Mouse (Mus musculus) WW6 (cell line): Measurements from ENCODE around the gene Slc26a9.

Source experiments
- DNase-seq: peaks from one replicate; pipeline ENCODE4 v3.0.0-alpha.2; 2013; ENCODE audit warnings: low read depth, low spot score

Slc26a9 gene

GRCm38 (mm10) chr1:131736494-131736893 is 7.3 kb upstream of the Slc26a9 start:
- DNase-seq = no peak

GRCm38 (mm10) chr1:131737269-131737668 is 6.6 kb upstream of the Slc26a9 start:
- DNase-seq = no peak

DNA sequence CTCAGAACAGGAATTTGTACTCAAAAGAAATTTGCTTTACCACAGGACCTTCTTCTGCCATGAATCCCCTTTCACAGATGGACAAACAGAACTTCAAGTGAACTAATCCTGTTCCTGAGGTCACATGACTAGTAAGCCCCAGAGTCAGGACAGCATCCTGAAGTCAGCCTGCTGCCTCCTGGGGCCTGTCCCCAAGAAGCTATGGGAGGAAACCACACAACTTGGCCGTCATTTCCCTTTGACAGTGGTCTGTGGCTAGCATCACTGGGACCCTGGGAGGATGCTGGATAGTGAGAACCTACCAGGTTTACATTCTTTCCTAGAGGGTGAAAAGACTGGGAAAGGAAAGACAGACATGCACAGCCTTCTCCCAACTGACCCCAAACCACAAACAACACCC is 5.1 kb upstream of the Slc26a9 start:
- no peak for DNase-seq

DNA sequence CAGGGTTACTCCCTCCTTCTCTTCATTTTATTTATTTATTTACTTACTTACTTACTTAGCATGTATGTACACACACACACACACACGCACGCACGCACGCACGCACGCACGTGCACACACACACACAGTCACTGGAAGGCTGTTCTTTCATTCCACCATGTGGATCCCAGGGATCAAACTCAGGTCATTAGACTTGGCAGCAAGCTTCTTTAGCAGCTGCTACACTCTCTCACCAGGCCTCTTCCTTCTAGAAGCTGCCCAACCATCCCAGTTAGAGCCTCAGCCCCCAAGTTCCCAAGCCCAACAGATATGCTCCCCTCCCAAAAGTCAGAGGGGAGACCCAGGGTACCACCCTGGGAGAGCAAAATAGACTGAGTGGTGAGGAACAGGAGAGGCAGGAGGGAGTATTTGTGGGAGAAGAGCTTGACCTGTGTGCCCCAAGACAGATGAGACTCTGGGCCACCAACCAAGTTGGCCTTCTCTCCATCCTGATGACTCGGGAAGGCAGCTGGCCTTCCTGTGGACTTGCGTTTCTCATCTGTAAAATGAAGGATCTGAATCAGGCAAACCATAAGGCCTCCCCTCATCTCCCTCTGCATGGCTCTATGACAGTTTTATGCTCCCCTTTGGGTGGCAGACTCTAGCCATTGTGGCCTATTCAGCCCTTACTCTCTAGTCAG is 4.2 kb upstream of the Slc26a9 start:
- no peak for DNase-seq

GRCm38 (mm10) chr1:131745391-131745790 is 1.6 kb downstream of the Slc26a9 start:
- DNase-seq = peak; percentile 22

- no peak for DNase-seq
Observed at GRCm38 (mm10) chr1:131747761-131748160, 3.9 kb downstream of the Slc26a9 start.

DNA sequence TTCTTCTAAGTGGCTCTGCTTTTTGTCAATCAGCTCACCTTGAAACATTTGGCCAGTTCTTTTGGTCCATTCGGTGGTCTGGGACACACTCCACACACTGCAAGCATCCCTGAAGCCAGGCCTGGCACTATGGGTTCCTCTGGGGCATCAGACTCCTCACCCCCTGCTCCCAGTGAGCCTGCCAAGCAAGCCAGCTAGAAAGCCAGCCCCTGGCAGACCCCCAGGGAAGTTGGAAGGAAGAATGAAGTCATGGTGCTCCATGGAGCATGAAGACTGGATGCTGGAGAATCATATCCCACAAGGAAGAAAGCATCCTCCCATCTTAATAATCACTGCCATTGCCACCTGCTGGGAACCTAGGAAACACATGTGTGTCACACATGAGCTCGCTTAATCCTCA is 4.8 kb downstream of the Slc26a9 start:
- DNase-seq = no peak

- no peak for DNase-seq
Observed at GRCm38 (mm10) chr1:131749706-131750545, 6.1 kb downstream of the Slc26a9 start.

DNA sequence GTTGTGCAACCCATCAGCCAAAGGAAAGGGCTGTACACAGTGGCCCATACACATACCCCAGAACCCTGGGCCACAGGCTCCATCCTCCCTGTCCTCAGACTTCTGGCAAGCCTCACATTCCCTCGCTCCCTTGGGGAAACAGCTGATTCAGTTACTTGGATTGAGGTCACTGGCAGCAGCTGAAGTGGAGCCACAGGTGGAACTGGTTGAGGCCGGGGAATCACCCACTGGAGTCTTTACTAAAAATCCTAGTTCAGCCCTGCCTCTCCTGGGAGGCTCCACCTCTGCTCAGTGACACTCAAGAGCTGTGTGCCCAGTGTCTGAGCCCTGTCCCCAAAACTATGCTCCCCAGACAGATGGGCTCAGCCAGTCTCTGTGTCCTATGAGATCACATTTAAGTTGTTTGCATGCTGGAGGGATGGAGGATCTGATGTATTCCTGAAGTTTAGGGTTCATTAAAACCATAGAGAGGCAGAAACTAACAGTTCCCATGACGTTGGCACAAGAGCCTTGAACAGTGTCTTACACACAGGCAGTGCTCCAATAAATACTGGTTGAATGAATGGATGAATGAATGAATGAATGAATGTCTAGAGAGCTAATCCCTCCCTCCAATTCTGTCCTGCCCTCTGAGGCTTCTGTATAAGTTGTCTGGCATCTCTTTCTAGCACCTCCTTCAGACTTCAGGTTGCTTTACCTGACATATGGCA is 7.5 kb downstream of the Slc26a9 start:
- no peak for DNase-seq

DNA sequence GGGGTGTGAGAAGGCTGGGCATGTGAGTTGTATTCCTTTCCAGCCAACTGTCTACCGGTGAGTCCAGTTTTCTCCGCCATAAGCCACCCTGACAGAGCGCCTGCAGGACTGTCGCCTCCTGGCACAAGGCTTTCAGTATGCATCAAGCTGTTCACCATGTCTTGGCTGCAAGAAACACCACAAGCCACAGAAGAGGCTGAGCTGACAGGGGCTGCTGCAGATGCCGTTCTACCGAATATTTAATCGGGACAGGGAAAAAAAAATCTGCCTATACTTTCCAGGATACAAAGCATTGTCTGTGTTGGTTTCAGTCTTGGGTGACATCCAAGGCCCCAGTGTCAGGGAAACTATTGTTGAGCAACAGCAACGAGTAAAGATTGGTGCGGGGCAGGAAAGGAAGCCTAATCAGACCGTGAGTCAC is 8.1 kb downstream of the Slc26a9 start:
- DNase-seq = no peak

DNA sequence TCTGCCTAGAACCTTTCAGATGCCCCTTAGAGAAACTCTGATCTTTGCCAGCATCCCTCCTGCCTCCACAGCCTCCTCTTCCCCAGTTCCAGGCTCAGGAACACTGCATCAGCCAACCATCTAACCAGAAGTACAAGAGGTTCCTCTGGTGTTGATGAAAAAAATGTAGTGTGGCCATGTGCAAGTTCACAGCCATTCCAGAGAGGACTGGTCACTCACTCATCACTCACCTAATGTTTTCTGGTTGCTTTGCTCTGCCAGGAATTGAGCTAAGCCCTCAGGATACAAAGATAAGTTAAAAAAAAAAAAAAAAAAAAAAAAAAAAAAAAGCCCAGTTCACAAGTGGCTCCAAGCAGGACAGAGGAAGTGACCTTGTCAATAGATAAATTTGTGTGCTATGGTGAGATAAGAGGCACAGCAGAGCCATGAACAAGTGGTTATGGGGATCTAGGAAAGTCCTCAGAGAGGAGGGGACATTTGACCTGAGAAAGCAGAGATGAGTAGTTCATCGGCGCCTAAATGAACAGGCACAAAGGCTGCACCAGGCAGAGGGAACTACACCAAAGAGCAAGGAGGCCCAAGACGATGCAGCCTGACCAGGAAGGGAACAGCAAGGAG is 10.5 kb downstream of the Slc26a9 start:
- DNase-seq = no peak

- no peak for DNase-seq
Observed at GRCm38 (mm10) chr1:131754916-131755315, 11.1 kb downstream of the Slc26a9 start.

- DNase-seq = no peak
Observed at GRCm38 (mm10) chr1:131757211-131757610, 13.4 kb downstream of the Slc26a9 start.

GRCm38 (mm10) chr1:131758796-131759195 is 15.0 kb downstream of the Slc26a9 start:
- DNase-seq = no peak

DNA sequence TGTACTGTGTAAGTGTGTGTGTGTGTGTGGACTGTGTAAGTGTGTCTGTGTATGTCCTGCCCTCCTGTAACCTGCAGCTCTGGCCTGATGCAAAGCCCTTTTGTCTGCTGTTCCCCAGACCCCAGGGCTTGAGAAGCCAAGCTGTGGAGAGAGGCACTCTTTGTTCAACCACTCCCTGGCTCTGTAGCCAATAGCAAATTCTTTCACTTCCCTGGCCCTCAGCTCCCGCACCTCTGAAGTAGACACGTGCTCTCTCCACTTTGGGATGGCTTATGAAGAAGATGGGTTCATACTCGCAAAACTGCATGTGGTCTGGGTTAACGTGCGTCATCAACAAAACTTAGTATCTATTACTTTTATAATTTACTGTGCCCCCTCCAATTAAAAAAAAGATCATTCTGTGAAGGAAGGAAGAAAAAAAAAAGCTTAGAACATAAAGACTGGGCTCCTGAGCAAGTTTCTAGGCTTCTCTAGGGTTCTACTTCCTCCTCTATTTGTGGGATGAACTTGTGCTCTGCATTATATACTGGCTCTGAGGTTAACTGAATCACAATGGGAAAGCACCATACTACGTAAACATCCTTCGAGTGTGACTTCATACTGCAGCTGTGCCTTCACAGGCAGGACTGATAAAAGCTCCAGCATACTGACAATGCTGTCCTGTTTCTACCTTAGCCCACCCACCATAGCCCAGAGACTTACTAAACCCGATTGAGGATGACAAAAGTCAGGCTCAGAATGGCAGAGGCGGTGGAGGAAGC is 16.0 kb downstream of the Slc26a9 start:
- no peak for DNase-seq

- DNase-seq = no peak
Observed at GRCm38 (mm10) chr1:131760428-131760820, 16.6 kb downstream of the Slc26a9 start.

DNA sequence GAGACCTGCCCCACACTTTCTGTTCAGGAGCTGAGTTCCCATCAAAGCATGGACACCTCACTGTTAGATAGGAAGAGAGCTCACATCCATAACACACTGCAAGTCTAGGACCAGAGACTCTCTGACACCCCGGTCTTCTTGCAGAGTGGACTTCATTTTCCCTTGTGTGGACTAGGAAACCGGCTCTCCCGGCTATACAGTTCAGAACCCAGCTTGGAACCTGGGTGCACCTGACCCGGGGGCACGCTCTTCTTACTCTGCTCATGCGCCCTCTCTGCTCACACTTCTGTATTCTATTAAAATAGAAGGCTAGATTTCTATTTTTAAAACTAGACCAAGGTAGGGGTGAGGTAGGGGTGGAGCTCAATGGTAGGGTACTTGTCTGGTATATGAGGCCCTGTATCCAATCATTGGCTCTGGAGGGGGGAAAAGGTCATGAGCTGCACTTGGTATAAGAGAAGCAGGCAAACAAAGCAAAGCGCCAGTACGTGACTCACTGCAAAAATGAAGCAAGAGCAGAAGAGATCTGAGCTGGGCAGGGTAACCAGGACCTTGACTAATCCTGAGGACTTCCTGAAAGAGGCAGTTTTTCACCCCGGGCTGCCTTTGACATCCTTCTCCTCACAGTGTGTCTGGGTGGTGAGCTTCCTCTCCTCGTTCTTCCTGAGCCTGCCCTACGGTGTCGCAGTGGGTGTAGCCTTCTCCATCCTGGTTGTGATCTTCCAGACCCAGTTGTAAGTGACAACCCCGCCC is 17.4 kb downstream of the Slc26a9 start:
- DNase-seq = no peak

DNA sequence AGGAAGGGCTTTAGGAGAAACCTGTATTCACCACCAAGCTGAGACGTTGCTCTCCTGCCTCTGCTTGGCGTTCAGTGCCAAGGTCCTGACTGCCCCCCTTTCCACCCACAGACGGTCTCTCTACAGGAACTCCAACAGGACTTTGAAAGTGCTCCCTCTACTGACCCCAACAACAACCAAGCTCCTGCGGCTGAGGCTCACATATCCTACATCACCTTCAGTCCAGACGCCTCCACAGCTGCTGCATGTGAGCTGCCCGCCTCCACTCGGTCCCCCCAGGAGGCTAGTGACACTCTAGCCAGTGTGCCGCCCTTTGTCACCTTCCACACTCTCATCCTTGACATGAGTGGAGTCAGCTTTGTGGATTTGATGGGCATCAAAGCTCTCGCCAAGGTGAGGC is 19.9 kb downstream of the Slc26a9 start:
- DNase-seq = no peak

DNA sequence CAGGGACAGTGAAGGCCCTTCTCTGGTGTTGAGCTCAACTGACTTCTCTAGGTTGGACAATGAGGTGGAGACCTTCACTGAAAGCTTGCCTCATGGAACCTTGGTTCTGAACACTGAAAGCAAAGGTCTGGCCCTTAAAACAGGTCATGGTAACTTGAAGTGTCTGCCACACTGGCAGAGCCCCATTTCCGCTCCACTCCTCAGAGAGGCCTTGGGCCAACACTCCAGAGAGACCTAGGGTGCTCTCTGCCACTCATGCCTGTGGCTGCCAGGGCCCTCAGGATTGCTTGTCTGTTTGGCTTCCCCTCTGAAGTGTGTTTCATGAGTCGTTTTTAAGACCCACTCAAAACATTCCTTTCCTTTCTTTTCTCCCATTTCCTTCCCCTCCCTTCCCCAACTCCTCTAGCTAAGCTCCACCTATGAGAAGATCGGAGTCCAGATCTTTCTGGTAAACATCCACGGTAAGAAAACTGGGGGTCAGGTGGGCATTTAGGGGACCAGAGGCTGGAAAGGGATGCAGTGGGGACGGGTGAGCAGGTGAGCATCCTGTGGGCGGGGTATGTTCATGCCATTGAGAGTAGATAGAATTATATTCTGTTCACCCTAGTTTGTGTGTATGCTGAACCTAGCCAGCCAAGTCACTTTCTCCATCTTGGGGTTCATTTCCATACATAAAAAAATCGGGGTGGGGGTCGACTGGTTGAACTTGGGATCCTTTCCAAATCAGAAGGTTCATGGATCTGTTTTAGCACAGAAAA is 20.9 kb downstream of the Slc26a9 start:
- DNase-seq = no peak
